Mouse (Mus musculus): ENCODE results near the gene Mknk2.

DNA sequence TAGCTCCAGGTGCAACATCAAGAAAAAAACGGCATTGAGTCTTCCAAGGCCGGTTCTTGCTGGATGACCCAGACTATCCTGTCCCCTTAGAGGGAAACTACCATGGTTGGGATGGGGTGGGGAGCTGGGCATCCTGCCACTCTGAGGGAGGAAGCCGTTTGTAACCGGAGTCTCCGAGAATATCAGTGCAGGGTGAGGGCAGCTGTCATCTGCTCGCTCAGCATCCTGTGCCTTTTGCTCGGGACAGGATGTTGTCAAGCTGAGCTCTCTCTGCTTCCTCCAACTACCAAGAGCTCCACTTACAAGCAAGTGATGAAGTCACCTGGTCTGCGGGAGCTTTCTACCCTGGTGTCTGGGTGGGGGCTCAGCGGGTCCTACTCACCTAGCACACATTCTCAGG, 59.7 kb downstream of the Mknk2 start:
- TF ChIP-seq CTCF (IDR thresholded peaks at IDR 0.05; ENCODE audit: extremely low read depth, insufficient read depth, low read length) (no peak), POLR2A (IDR thresholded peaks at IDR 0.05; ENCODE audit: extremely low read depth, insufficient read depth, low read length) (no peak)
